ENCODE assay signal across 24 mouse cellular contexts in genomic region chr17:88072047-88072446, GRCm38 (mm10). TPM values are rescaled to one million over a fixed set of nuclear protein-coding genes. Genes with fewer than 3 reads are reported as not detected.
DNase-seq lines count a peak whose midpoint lies in the region; ATAC-seq and TF ChIP-seq lines count a peak whose summit lies in the region.
"Had no signal": no experiment of that assay in that cellular context is flagged by ENCODE, and none has a peak within 500 bp of the region (broad histone marks: within the 10 kb centered on the region; RNA-seq: fewer than 3 reads in every experiment).

No protein-coding gene starts in this region.

- H3K9ac ChIP-seq in lung, postnatal 0 days (replicated peaks; ENCODE audit: low read depth): no peak overlapping the region
- no peak overlapping the region for H3K9ac ChIP-seq in midbrain, embryonic 14.5 days (replicated peaks; ENCODE audit: low read length)
- H3K9ac ChIP-seq in forebrain, embryonic 14.5 days (ENCODE audit: low read length): no peak overlapping the region
- H3K9ac ChIP-seq: forebrain, embryonic 13.5 days; heart, embryonic 12.5 days; hindbrain, embryonic 14.5 days had no signal

- WGBS in lung, postnatal 0 days: 59% methylated on average over 7 of the region's 7 CpGs
- 89% methylated on average over 7 of the region's 7 CpGs for WGBS in midbrain, embryonic 14.5 days
- WGBS in forebrain, embryonic 14.5 days: 93% methylated on average over 7 of the region's 7 CpGs

- H3K4me1 ChIP-seq in lung, postnatal 0 days (ENCODE audit: insufficient read depth, low read depth, low read length): no peaks in the 10 kb centered on the region
- H3K4me1 ChIP-seq in midbrain, embryonic 14.5 days (ENCODE audit: control insufficient read depth, insufficient read depth, low read length): no peaks in the 10 kb centered on the region
- no peaks in the 10 kb centered on the region for H3K4me1 ChIP-seq in forebrain, embryonic 14.5 days (ENCODE audit: control insufficient read depth, insufficient read depth, low read length)
- H3K4me1 ChIP-seq: hindbrain, embryonic 10.5 days had no signal

- H3K9me3 ChIP-seq in lung, postnatal 0 days (ENCODE audit: low read length): no peaks in the 10 kb centered on the region
- no peaks in the 10 kb centered on the region for H3K9me3 ChIP-seq in midbrain, embryonic 14.5 days (ENCODE audit: control insufficient read depth, low read length)
- H3K9me3 ChIP-seq in forebrain, embryonic 14.5 days (replicated peaks; ENCODE audit: control insufficient read depth, low read length): no peaks in the 10 kb centered on the region
- H3K9me3 ChIP-seq: embryonic facial prominence, embryonic 10.5 days; forebrain, embryonic 13.5 days; G1E; heart, embryonic 12.5 days; hindbrain, embryonic 10.5 days had no signal

- no peak overlapping the region for H3K4me2 ChIP-seq in lung, postnatal 0 days (replicated peaks; ENCODE audit: low read depth, low read length)
- H3K4me2 ChIP-seq in midbrain, embryonic 14.5 days (ENCODE audit: low read length): no peak overlapping the region
- H3K4me2 ChIP-seq in forebrain, embryonic 14.5 days (ENCODE audit: low read length): no peak overlapping the region
- H3K4me2 ChIP-seq: forebrain, embryonic 13.5 days; heart, embryonic 12.5 days; hindbrain, embryonic 14.5 days had no signal

- TF ChIP-seq CTCF in lung, postnatal 0 days (IDR thresholded peaks at IDR 0.05): no peak

- ATAC-seq in lung, postnatal 0 days: peak; percentile 32; the same call in 1 of the 2 replicates
- ATAC-seq in megakaryocyte progenitor cell, adult 5-6 weeks (replicated peaks; ENCODE audit: poor library complexity): peak; percentile 63
- ATAC-seq in midbrain, embryonic 14.5 days (ENCODE audit: low FRiP score, low TSS enrichment): no peak
- ATAC-seq in forebrain, embryonic 14.5 days: no peak
- ATAC-seq: activated CD4-positive, CD25-positive, alpha-beta regulatory T cell, adult 4 months; CD4-positive, CD25-positive, alpha-beta regulatory T cell, adult 4 months; forebrain, embryonic 13.5 days; Patski had no signal

- TF ChIP-seq EP300 in lung, postnatal 0 days (IDR thresholded peaks at IDR 0.05): no peak

- no peaks in the 10 kb centered on the region for H3K36me3 ChIP-seq in lung, postnatal 0 days (ENCODE audit: insufficient read depth, low read length)
- no peaks in the 10 kb centered on the region for H3K36me3 ChIP-seq in midbrain, embryonic 14.5 days (ENCODE audit: control insufficient read depth, insufficient read depth, low read length)
- H3K36me3 ChIP-seq in forebrain, embryonic 14.5 days (ENCODE audit: control insufficient read depth, insufficient read depth, low read length): no peaks in the 10 kb centered on the region
- H3K36me3 ChIP-seq: embryonic facial prominence, embryonic 10.5 days; heart, embryonic 12.5 days; hindbrain, embryonic 10.5 days had no signal

- no peaks in the 10 kb centered on the region for H3K27me3 ChIP-seq in lung, postnatal 0 days (replicated peaks; ENCODE audit: insufficient read depth, low read length)
- H3K27me3 ChIP-seq in midbrain, embryonic 14.5 days (ENCODE audit: control insufficient read depth, insufficient read depth, low read length): no peaks in the 10 kb centered on the region
- no peaks in the 10 kb centered on the region for H3K27me3 ChIP-seq in forebrain, embryonic 14.5 days (replicated peaks; ENCODE audit: control insufficient read depth, insufficient read depth, low read length)
- H3K27me3 ChIP-seq: forebrain, embryonic 13.5 days; heart, embryonic 12.5 days; Patski had no signal

- H3K27ac ChIP-seq in lung, postnatal 0 days (ENCODE audit: low read length): no peak overlapping the region
- H3K27ac ChIP-seq in midbrain, embryonic 14.5 days (replicated peaks; ENCODE audit: low read depth, low read length): no peak overlapping the region
- H3K27ac ChIP-seq in forebrain, embryonic 14.5 days (ENCODE audit: low read depth, low read length): no peak overlapping the region
- H3K27ac ChIP-seq: embryonic facial prominence, embryonic 10.5 days; forebrain, embryonic 13.5 days; gastrocnemius, adult 2 months; heart, adult 2 months; hindbrain, embryonic 10.5 days; hindbrain, embryonic 14.5 days had no signal

- H3K4me3 ChIP-seq in lung, postnatal 0 days (ENCODE audit: low read depth, low read length): no peak overlapping the region
- no peak overlapping the region for H3K4me3 ChIP-seq in midbrain, embryonic 14.5 days (replicated peaks; ENCODE audit: low read depth, low read length)
- H3K4me3 ChIP-seq in forebrain, embryonic 14.5 days (ENCODE audit: low read depth, low read length): no peak overlapping the region
- H3K4me3 ChIP-seq: embryonic facial prominence, embryonic 10.5 days; forebrain, embryonic 13.5 days; gastrocnemius, adult 2 months; heart, adult 2 months; heart, embryonic 12.5 days; hindbrain, embryonic 10.5 days had no signal

- DNase-seq in heart, adult 11 months: peak; percentile 11
- no peak for DNase-seq in heart, adult 8-10 months (ENCODE audit: low spot score)
- peak; percentile 16 for DNase-seq in lung, postnatal 0 days (ENCODE audit: low spot score)
- no peak for DNase-seq in lung, postnatal 36 days
- DNase-seq in midbrain, embryonic 14.5 days: no peak
- DNase-seq in forebrain, embryonic 14.5 days (ENCODE audit: low spot score): no peak
- DNase-seq: adrenal gland, postnatal 14 days; B cell, adult 2 months; cerebellum, adult 18-20 months; cerebellum, adult 9-11 months; cerebellum, postnatal 36 days; gastrocnemius, adult 2 months; gastrocnemius, postnatal 25 days; heart, adult 2 months had no signal

RNA-seq across cellular contexts. Expression of gene Fbxo11, which starts 7.0 kb away (rescaled TPM):
- total RNA-seq in heart, adult 8-10 months (2022): 10 to 100 TPM; 31.1 to 37.0 (median 35.5) TPM
- polyA plus RNA-seq in lung, postnatal 0 days (2015; fragmentation: Nextera tagmentation; extraction: Ambion mirVana): 14.6 and 15.3 TPM in 2 replicates
- total RNA-seq in megakaryocyte progenitor cell, adult 5-6 weeks (2015): 32.0 and 35.0 TPM in 2 replicates
- 17.8 and 22.7 TPM in 2 replicates for total RNA-seq in megakaryocyte progenitor cell, adult 5-6 weeks (2017)
- polyA plus RNA-seq in midbrain, embryonic 14.5 days (2014; fragmentation: Nextera tagmentation; extraction: Ambion mirVana): 51.3 and 53.9 TPM in 2 replicates
- polyA plus RNA-seq in forebrain, embryonic 14.5 days (2014; fragmentation: Nextera tagmentation; extraction: Ambion mirVana): 39.6 and 40.8 TPM in 2 replicates

Comparison
In these comparisons a context has a peak if more than half of its experiments do, and no peak if none do; other contexts are left out.
1. DNase-seq: peak in heart, adult 11 months (single experiment) and lung, postnatal 0 days (single experiment); none in heart, adult 8-10 months (single experiment), lung, postnatal 36 days (single experiment), midbrain, embryonic 14.5 days (single experiment) and forebrain, embryonic 14.5 days (single experiment).
2. ATAC-seq: peak in lung, postnatal 0 days (single experiment) and megakaryocyte progenitor cell, adult 5-6 weeks (single experiment); none in midbrain, embryonic 14.5 days (single experiment) and forebrain, embryonic 14.5 days (single experiment).